Mouse (Mus musculus) hindbrain, embryonic 11.5 days (tissue): Measurements from ENCODE around the gene Dnajb4. TPM values are rescaled to one million over a fixed set of nuclear protein-coding genes. Genes with fewer than 3 reads are reported as not detected.
"Not testable (repeated sequence)": the region's sequence is repeated elsewhere in the genome, so short reads cannot be mapped to it uniquely, and the experiment has no call there.

Experiments used
- ATAC-seq: fragments of 200-750 bp; cut with Nextera tagmentation; 2 replicates; pipeline ENCODE4 v1.8.0; 2017; ENCODE audit warnings: mild to moderate bottlenecking, moderate TSS enrichment, moderate library complexity; ENCODE audit not compliant: low FRiP score
- DNase-seq: peaks from one replicate; pipeline ENCODE4 v3.0.0-alpha.2; 2015; ENCODE audit warnings: low spot score
- H3K27ac ChIP-seq: fragments of 300-500 bp; sonication (generic); 2 replicates; pipeline ENCODE4 v1.5.1; 2014; ENCODE audit warnings: mild to moderate bottlenecking, low read depth, low read length
- H3K27me3 ChIP-seq: fragments of 300-500 bp; sonication (generic); 2 replicates; pipeline ENCODE4 v1.6.1; 2014; ENCODE audit warnings: mild to moderate bottlenecking, low read length, moderate library complexity, mixed read lengths; ENCODE audit not compliant: control insufficient read depth, insufficient read depth
- H3K36me3 ChIP-seq: fragments of 300-500 bp; sonication (generic); 2 replicates; pipeline ENCODE4 v1.6.1; 2014; ENCODE audit warnings: mild to moderate bottlenecking, low read length, moderate library complexity, mixed read lengths; ENCODE audit not compliant: control insufficient read depth, insufficient read depth
- H3K4me1 ChIP-seq: fragments of 300-500 bp; sonication (generic); replicated peaks from 2 replicates; pipeline ENCODE4 v1.6.1; 2014; ENCODE audit warnings: low read length, mixed read lengths; ENCODE audit not compliant: control insufficient read depth, insufficient read depth
- H3K4me2 ChIP-seq: fragments of 300-500 bp; sonication (generic); replicated peaks from 2 replicates; pipeline ENCODE4 v1.6.1; 2014; ENCODE audit warnings: mild to moderate bottlenecking, low read depth, low read length
- H3K4me3 ChIP-seq: fragments of 300-500 bp; sonication (generic); 2 replicates; pipeline ENCODE4 v1.5.1; 2014; ENCODE audit warnings: low read depth, low read length
- H3K9ac ChIP-seq: fragments of 300-500 bp; sonication (generic); 2 replicates; pipeline ENCODE4 v1.6.1; 2014; ENCODE audit warnings: low read depth, low read length
- H3K9me3 ChIP-seq: fragments of 300-500 bp; sonication (generic); 2 replicates; pipeline ENCODE4 v1.6.1; 2016; ENCODE audit warnings: low read length; ENCODE audit not compliant: control insufficient read depth
- WGBS: fragments of 180-500 bp; shearing (Covaris S2); extraction: QIAGEN DNeasy Blood & Tissue Kit; methylation state at CpG from one replicate; pipeline ENCODE4 v1.1.7; 2014; 5-methylcytosine and 5-hydroxymethylcytosine counted together
- polyA plus RNA-seq: library from polyadenylated mRNA; unstranded; fragments of >200 nt; fragmentation: Nextera tagmentation; extraction: Ambion mirVana; gene quantifications from 2 replicates; pipeline ENCODE4 v1.2.1, GENCODE M21; 2014

Gene Dnajb4
- polyA plus RNA-seq, 1 experiment from 2014 or later, result 29.1 TPM

DNA sequence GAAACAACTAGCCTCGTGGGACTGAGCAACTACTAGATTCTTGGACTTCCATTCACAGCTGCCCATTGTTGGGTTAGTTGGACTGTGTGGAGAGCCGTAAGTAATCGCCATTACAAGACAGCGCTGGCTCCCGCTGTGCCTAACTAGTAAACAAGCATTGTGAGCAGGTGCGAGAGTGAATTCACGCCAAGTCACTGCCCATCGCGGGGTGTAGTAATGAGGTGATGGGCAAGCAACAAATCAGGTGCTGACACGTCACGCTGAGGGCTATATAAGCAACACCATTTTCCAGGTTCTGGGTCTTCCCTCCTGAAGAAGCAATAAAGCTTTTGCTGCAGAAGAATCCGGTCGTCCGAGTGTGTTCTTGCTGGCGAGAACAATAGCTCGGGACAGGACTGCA, 74.0 kb downstream of the Dnajb4 start:
- not testable (repeated sequence) for H3K4me3 ChIP-seq, ATAC-seq, H3K27ac ChIP-seq, H3K36me3 ChIP-seq, H3K9me3 ChIP-seq, H3K9ac ChIP-seq, H3K4me2 ChIP-seq, DNase-seq, H3K27me3 ChIP-seq, H3K4me1 ChIP-seq
- WGBS, result 94% methylated on average over 16 of the region's 16 CpGs

DNA sequence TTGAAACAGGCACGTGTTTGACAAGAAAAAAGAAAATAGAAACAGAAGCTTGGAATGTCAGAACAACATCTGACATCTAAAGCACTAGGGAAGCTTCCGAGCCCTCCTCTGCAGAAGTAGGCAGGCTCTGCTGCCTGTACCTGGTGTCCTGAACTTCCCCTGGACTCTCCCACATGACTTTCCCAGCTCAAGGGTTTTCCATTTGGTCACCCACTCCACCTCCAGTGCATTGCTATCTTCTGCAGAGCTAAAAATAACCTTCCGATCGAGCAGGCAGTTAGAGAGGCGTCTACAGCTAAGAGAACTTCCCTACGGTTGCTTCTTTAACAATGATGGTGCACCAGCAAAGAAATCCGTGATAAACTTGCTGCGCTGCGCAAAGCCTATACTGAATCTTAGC, 76.5 kb downstream of the Dnajb4 start:
- no peak overlapping the region for H3K4me3 ChIP-seq
- WGBS, result 87% methylated on average over 9 of the region's 9 CpGs
- DNase-seq, result no peak

DNA sequence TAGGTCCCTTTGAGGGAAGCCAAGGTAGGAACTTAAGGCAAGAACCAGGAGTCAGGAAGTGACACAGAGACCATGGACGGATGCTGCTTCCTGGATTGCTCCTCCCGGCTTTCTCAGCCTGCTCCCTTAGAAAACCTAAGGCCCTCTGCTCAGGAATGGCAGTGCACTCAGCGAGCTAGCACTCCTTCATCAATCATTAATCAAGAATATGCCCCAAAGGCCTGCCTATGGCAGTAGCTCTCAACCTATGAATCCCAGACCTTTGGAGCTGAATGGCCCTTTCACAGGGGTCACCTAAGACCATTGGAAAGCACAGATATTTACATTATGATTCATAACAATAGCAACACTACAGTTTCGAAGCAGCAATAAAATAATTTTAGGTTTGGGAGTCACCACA, 79.1 kb downstream of the Dnajb4 start:
- no peak for DNase-seq
- H3K9me3 ChIP-seq, result no peaks in the 10 kb centered on the region
- no peaks in the 10 kb centered on the region for H3K4me1 ChIP-seq
- ATAC-seq, result no peak
- H3K36me3 ChIP-seq, result no peaks in the 10 kb centered on the region
- H3K27ac ChIP-seq, result no peak overlapping the region
- no peak overlapping the region for H3K4me2 ChIP-seq
- no peaks in the 10 kb centered on the region for H3K27me3 ChIP-seq
- no peak overlapping the region for H3K9ac ChIP-seq
- H3K4me3 ChIP-seq, result no peak overlapping the region
- 81% methylated on average over 4 of the region's 4 CpGs for WGBS

More for the DNA sequence above, 76.5 kb downstream of the Dnajb4 start:
- no peak overlapping the region for H3K9ac ChIP-seq
- H3K27ac ChIP-seq, result no peak overlapping the region
- H3K9me3 ChIP-seq, result no peaks in the 10 kb centered on the region
- H3K27me3 ChIP-seq, result no peaks in the 10 kb centered on the region
- no peak for ATAC-seq
- H3K36me3 ChIP-seq, result no peaks in the 10 kb centered on the region
- no peak overlapping the region for H3K4me2 ChIP-seq
- no peaks in the 10 kb centered on the region for H3K4me1 ChIP-seq

DNA sequence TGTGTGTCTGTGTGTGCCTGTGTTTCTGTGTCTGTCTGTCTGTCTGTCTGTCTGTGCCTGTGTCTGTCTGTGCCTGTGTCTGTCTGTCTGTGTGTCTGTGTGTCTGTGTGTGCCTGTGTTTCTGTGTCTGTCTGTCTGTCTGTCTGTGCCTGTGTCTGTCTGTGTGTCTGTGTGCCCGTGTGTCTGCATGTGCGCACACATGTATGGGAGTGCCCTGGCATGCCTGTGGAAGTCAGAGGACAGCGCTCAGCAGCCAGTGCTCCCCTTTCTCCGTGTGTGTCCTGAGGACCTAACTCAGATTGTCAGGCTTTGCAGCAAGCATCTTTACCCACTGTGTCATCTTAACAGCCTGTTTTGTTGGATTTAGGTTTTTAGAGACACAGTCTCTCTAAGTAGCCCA, 80.7 kb downstream of the Dnajb4 start:
- DNase-seq, H3K27ac ChIP-seq, H3K27me3 ChIP-seq, ATAC-seq, H3K9me3 ChIP-seq, H3K9ac ChIP-seq, H3K4me1 ChIP-seq, H3K36me3 ChIP-seq, H3K4me3 ChIP-seq, H3K4me2 ChIP-seq: not testable (repeated sequence)
- WGBS, result 95% methylated on average over 4 of the region's 4 CpGs

DNA sequence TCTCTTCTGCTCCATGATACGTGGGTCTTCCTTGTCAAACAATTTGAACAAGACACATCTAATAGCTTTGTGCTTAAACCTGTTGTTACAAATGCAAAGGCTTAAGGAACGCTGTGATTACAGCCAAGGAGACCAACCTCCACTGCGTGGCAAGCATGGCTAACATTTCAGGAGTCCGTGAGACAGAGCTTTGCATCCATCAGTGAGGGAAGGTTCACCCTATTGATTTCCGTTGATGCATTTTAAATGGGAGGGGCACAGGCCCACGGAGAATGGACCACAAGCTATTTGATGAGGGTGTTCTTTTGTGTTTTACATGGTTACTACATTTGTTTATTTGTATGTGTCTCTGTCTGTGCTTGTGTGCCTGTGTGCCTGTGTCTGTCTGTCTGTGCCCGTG, 81.5 kb downstream of the Dnajb4 start:
- Histone ChIP-seq H3K9me3 (no peaks in the 10 kb centered on the region), H3K4me2 (no peak overlapping the region), H3K9ac (no peak overlapping the region), H3K27me3 (no peaks in the 10 kb centered on the region), H3K27ac (no peak overlapping the region), H3K4me3 (no peak overlapping the region), H3K36me3 (no peaks in the 10 kb centered on the region), H3K4me1 (no peaks in the 10 kb centered on the region)
- no peak for ATAC-seq
- 74% methylated on average over 7 of the region's 7 CpGs for WGBS
- DNase-seq, result no peak

Other genes with a start within 250 kb of the Dnajb4 start
- 3.1 and 5.0 TPM in 2 replicates for gene Gipc2, start 44.1 kb downstream of the Dnajb4 start, polyA plus RNA-seq
- 424 and 450 TPM in 2 replicates for gene Fubp1, start 120 bp upstream of the Dnajb4 start, polyA plus RNA-seq
- gene Nexn, start 56.0 kb upstream of the Dnajb4 start, polyA plus RNA-seq, result 5.4 and 6.1 TPM in 2 replicates
- gene Miga1, start 130.1 kb upstream of the Dnajb4 start, polyA plus RNA-seq, result 19.4 and 21.4 TPM in 2 replicates
- 73.6 and 74.8 TPM in 2 replicates for gene Usp33, start 136.2 kb upstream of the Dnajb4 start, polyA plus RNA-seq
- 54.9 and 61.2 TPM in 2 replicates for gene Zzz3, start 185.2 kb upstream of the Dnajb4 start, polyA plus RNA-seq